Mouse (Mus musculus) right cerebral cortex, adult 2 months (tissue): ENCODE results near the gene Il11ra2.
"Not testable (repeated sequence)": the region's sequence is repeated elsewhere in the genome, so short reads cannot be mapped to it uniquely, and the experiment has no call there.

Experiments used
- DNase-seq, 2 experiments: peaks; one replicate each; pipeline ENCODE4 v3.0.0; 2021 to 2022; ENCODE audit warnings: low spot score in 2 of 2

Il11ra2 gene

DNA sequence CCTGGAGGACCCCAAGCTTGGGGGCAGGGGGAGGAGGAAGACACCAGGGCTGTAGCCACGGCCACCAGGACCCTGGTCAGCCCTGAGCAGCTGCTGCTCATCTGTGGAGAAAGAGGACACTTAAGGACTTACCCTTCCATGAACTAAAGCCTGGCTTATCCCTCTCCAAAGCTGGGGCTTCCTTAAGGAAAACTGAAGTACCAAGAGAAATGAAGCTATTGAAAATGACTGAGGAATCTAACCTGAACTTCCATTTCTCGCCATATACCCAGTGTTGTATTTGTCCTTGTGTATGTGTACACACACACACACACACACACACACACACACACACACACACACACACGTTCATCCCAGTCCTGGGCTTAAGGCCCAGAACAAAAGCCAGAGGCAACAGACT, at the start of gene Il11ra2:
TSS of gene Il11ra2 (minus strand) at position 101 of the 400 bp plus-strand sequence.
- DNase-seq, result not testable (repeated sequence)

DNA sequence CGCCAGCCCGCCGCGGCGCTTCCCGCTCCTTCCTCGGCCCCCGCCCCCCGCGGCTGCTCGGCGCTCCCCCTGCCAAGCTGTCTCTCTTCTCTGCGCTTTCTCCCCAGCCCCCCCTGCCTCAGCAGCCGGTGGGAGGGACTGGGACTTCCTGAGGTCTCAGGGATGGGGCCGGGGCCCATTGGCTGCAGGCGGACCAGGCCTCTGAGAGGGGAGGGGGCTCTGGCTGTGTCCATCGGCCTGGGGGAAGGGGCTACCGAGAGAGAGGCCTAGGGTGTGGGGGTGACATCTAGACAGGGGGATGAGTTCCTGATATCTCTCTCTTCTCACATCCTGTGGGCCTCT, 20.5 kb upstream of the Il11ra2 start:
- DNase-seq, result not testable (repeated sequence)

DNA sequence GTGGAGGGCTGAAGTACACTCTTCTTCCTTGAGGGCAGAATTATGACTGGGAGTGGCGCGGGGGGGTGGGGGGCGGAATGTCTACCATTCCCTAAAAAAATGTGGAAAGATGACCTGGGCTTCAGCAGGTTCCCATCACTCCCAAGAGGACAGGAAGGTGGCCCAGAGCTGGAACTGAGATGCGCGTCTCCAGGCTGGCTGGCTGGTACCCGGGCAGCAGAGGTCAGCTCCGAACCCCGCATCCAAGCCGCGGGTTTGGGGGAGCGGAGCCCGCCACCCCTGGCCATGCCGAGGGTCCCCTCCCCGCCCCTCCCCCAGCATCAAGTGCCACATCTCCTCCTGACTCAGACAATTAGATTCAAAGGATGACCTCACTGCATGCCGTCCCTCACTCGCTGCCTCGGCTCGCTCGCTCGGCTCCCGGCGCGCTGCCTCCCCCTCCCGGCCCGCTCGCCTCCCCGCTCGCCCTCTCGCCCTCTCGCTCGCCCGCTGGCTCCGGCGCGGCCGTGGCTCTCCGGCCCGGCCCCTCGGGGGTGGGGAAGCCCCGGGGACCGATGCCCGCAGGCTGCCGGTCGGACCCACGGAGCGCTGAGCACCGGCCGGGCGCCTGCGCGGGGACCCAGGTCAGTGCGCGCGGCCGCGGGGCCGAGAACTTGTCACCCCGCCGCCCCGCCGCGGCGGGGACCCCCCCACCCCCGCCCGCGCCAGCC, 19.9 kb upstream of the Il11ra2 start:
- not testable (repeated sequence) for DNase-seq

DNA sequence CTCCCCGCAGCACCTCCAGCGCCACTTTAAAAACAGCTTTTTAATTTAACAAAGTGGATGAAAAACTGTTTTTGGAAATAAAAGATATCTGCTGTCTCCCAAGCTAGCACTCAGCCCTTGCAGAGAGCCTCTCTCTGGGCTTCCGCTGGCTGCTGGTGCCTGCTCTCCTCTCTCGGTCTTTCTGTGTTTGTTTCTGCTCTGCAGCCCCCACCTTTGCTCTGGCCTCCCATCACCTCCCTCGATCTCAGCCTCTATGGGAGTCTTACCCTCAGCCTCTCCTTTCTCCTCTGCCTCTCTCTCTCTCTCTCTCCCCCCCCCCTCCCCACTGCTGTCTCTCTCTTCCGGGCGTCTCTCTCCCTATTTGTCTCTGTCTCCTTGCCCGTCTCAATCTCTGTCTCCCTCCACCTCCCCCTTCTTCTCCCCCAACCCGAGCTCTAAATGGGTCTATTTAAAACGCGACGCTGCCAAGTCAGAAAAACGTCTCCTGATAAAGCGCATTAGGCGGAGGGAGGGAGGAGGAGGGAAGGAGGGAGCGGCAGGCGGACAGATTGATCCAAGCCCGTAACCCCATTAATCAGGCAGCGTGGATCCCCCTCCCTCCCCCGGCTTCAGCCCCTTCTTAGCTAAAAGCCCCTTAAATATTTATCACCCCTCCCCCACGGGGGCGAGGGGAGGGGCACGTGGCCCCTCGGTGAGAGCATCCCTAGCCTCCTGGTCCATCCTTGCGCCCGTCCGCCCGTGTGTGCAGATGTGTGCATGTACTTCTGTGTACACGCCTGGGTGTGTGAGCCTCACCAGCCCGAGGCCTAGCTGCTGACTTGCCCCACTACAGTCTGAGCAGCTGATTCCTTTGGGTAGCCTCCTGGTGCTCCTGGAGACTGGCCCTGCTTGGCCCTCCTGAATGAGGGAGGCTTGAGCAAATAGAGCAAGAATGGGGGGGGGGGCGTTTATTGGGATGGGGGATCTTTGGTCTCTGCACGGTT, 19.0 kb upstream of the Il11ra2 start:
- not testable (repeated sequence) for DNase-seq

DNA sequence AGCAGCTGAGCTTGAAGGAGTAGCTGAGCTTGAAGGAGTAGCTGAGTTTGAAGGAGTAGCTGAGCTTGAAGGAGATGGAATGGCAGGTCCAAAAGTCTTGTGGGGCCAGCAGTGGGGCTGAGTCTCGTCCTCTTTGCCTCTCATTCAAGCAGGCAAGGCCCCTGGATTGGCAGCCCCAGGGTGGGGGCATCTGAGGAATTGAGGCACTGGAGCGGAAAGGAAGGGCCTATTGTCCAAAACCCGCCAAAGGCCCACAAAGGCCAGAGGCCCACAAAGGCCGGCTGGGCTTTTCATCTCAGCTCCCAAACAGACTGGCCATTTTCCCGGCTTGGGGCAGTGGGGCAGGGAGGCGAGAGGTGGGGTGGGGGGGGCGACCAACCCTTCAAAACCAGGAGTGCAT, 17.7 kb upstream of the Il11ra2 start:
- DNase-seq, result not testable (repeated sequence)

DNA sequence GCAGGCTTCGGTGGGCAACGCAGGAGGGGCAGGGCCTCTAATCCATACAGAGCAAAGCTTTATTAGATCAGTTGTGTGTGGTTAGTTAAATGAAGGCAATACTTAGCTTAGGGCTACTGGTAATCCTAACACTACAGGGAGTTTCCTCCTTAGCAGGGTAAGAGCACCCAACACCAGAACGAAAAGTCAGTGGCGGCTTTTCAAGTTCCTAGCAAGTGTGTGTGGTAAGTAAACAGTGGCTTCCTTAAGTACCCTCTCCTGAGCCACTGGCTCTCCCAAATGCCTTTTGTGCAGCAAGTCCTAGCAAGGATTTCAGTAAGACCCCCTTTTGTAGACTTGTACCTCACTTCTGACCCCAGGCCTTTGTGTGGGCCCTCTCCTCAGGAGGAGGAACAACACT, 13.7 kb upstream of the Il11ra2 start:
- DNase-seq, result not testable (repeated sequence)

DNA sequence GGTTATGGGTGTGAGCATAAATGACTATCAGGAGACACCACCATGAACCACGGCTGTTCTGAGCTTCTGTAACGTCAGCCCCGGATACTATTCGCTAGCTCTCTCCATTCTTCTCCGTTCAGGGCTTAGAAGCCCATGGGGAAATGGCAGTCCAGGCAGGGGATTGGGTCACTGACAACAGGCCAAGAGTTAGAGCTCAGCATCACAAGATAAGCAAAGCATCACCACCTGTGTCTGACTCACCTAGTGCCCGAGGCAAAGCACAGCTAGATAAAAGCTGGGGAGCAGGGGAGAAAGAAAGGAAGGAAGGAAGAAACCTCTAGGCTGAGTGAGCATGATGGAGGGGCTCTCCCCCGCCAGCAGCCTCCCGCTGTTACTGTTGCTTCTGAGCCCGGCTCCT, 6.7 kb downstream of the Il11ra2 start, which contains the start of gene Ccl27b:
TSS of gene Ccl27b (plus strand) at position 301 of the 400 bp plus-strand sequence.
- DNase-seq, result not testable (repeated sequence)

DNA sequence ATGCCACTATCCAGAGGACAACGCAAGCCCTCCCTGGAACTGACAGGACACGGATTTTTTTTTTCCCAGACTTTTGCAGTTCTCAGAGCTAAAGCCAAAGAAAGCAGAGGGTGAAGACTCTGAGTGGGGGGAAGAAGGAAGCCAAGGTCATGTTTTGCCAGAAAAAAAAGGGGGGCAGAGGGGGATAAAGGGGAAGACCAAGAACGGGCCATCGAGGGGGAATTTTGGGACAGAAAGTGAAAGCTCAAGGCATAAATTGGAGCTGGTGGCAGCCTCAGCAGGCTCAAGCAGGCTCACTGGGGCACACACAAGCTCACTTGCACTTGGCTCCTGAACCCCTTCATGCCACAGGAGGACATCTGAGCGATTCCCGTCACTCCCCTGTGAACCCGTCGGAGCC, 32.3 kb downstream of the Il11ra2 start, which contains the start of gene Gm2564:
TSS of gene Gm2564 (plus strand) at position 301 of the 400 bp plus-strand sequence.
- DNase-seq, result not testable (repeated sequence)

DNA sequence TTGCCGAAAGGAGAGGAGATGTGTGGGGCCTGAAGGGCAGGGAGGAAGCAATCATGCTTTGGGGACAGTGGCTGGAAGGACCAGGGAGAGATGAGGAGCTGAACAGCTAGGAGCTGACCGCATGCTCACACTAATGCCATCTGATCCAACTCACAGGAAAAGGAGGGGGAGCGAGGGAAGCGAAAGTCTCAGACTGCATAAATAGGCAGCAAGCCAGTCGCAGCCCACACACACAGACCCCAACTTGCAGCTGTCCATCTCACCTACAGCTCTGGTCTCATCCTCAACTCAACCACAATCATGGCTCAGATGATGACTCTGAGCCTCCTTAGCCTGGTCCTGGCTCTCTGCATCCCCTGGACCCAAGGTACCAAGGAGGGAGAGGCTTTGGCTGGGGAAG, 49.8 kb downstream of the Il11ra2 start, which contains the start of gene Gm10591:
TSS of gene Gm10591 (plus strand) at position 301 of the 400 bp plus-strand sequence.
- not testable (repeated sequence) for DNase-seq
